Mouse (Mus musculus) left cerebral cortex, postnatal 10 days (tissue): ENCODE data around the gene Mkrn2. TPM values are rescaled to one million over a fixed set of nuclear protein-coding genes. Genes with fewer than 3 reads are reported as not detected.
"Not testable (repeated sequence)": the region's sequence is repeated elsewhere in the genome, so short reads cannot be mapped to it uniquely, and the experiment has no call there.

ENCODE experiments used
- DNase-seq, 2 experiments: peaks; one replicate each; pipeline ENCODE4 v3.0.0; 2021 to 2022; ENCODE audit warnings: low spot score in 2 of 2, mixed read lengths in 1 of 2; ENCODE audit errors: extremely low spot score in 1 of 2
- intact Hi-C: fragments of 180-260 bp; cut with DNase I; formaldehyde crosslinking; loops from one replicate; pipeline ENCODE4 v1.15.1; 2025
- total RNA-seq, 2 experiments: library from RNA; stranded (reverse); gene quantifications; 2 replicates each; pipeline ENCODE4 v1.2.3; 2021

The Mkrn2 gene
- total RNA-seq, 2 experiments from 2014 or later = 36.0 to 39.5 TPM

DNA sequence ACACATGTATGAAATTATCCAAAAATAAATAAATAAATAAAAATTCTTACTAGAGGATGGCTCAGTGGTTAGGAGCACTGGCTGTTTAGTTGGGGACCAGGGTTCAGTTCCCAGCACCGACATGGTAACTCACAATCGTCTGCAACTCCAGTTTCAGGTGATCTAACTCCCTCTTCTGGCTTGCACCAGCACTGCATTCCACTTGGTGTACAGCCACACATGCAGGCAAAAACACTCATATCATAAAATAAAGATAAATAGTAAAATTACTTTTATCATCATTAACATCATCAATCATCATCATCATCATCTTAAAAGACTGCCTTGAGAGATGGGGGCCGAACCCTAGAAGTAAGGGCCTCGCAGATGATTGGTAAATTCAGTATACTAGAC, 384 bp upstream of the Mkrn2 start:
- DNase-seq = no peak
- intact Hi-C loops = loop anchor here (5.0 kb wide), 1 partner anchor 76 kb away; the partner anchor contains the start of gene Raf1

DNA sequence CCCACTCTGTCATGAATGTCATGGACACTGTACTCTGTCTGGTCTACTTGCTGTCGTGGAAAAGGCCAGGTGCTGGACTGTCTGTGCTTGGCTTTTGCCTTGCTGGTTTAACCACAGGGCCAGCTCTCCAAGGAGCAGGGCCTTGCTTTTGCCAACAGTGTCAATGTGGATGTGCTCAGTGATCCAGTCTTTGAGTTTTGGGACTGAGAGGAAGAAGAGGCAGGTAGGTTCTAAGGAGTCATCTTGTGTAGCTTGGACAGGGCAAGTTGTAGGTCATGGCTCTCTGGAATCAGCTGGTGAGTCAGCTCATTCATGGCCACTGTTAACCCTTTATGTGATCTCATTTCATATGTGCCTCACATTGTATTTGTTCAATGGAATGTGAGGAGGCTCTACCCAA, 4.8 kb downstream of the Mkrn2 start:
- intact Hi-C loops = no loop called here
- no peak for DNase-seq

DNA sequence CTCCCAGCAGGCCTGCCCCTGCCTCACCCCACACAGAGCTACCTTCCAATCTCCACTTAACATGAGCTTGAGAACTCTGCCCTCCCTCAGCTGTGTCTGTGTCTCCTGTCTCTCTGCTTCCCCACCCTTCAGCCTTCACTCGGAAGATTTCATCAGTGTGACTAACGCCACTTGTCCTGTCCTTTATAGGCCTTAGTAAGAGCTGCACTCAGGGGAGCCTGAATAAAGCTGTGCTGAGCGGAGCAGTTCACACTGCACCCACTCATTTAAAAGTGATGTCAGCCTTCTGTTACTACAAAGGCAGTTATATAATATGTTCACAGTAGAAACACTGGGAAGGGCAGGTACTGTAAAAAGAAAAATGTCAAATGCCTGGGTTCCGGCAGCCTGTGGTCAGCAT, 5.7 kb downstream of the Mkrn2 start:
- no peak for DNase-seq
- intact Hi-C loops = no loop called here

DNA sequence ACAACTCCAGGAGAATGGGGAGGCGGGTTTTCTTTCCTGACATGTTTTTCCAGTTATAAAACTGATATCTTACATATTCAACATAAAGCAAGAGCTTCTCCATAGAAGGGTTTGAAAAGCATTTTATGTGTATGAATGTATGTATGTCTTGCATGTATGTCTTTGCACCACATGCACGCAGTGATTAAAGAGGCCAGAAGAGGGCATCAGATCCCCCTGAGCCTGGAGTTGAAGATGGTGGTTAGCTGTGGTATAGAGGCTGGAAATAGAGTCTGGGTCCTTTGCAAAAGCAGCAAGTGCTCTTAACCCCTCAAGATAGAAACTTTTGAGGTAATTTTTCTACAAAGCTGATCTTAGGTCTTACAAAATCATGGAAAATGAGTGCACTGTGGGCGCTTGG, 7.4 kb downstream of the Mkrn2 start:
- no peak for DNase-seq
- intact Hi-C loops = no loop called here

DNA sequence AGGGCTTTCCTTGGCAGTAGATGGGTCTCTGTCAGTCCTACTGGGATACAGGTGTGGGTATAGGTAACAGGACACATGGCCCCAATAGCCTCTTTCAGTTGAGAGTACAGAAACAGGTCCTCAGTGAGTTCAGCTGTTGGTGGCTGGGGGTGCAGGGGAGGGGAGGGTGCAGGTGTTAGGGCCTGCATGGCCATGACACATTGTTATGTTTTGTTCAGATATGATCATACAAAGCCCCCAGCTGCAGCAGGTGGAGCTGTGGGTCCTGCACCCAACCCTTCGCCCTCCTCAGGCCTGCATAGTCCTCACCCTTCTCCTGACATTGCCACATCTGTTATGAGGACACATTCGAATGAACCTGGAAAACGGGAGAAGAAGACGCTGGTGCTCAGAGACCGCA, 8.6 kb downstream of the Mkrn2 start:
- no peak for DNase-seq
- intact Hi-C loops = no loop called here

DNA sequence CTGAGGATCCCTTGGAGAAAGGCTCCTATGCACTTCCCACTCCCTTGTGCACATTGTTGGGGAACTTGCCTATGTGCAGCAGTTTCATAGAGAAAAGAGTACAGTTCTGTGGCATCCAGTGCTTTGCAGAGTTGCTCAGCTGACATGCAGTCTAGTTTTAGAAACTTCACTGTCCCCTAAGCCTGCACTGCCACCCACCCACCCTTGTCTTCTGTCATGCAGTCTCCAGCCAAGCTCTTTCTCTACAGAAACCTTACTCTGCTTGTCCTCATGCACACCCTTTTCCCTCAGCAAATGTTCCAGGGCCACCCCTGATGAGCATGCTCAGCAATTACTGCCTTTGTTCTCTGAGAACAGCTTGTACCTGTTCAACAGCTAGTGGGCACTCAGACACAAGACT, 12.1 kb downstream of the Mkrn2 start:
- no peak for DNase-seq
- intact Hi-C loops = no loop called here

DNA sequence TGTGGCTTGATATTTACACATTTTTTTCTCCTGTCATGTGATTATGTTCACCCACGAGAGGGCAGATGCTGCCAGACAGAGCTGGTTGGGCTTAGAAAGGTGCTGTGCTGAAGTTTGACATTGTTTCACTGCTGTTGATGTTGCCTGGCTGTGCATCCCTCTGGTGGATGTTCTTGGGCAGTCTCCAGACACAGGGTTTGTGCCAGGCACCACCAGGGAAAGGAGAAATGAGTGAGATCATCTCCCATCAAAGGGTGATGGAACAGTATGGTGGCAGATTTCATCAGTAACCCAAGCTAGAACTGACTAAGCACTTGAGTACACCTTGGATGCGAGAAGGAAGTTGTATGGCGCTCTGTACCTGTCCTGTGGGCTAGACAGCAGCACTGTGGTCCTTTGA, 14.3 kb downstream of the Mkrn2 start:
- intact Hi-C loops = no loop called here
- DNase-seq = no peak

DNA sequence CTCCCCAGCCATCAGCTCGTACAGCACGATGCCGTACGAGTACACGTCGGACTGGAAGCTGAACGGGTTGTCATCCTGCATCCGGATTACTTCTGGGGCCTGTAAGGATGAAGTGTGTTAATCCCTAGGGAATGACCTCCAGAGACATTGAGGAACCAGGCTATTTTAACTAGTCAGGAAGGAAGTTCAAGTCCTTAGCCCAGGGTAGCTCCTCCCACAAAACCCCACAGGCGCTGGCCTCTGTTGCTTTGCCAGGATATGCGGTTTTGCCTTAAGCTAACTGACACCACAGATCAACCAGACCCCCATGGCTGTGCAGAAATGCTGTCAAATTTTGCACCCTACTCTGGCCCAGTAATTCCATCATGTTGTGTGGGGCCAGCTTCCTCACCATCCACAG, 18.1 kb downstream of the Mkrn2 start:
- DNase-seq = no peak
- intact Hi-C loops = no loop called here

DNA sequence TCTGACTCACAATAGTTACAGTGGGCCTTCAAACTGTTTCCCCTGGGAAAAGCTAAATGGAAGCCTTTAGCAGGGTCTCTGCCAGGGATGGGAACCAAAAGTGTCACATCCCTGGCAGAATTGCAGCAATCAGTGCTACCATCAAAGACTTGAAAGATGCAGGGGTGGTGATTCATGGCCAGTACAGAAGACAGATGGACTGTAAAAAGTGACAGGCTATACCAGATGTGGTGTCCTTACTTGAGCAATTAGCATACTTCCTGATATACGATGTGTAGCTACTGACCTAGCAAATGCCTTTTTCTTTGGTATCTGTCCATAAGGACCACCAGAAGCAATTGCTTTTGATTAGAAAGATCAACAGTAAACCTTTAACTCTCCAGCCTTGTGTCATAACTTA, 19.2 kb downstream of the Mkrn2 start:
- intact Hi-C loops = no loop called here
- DNase-seq = no peak

DNA sequence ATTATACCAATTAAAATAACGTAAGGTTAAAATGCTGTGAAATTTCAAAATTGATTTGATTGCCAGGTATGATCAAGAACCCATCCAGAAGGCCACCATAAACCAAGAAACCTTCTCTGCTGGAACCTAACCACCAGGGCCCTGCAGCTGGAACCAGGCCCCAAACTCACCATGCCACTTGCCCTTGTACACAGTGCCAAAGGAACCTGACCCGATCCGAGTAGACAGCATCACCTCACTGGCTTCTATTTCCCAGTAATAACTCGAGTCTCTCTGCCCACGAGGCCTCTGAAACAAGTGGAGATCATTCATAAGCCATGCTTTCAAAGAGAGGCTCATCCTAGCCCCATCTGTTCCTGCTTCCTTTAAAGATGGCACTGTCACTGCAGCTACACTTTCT, 24.4 kb downstream of the Mkrn2 start:
- no peak for DNase-seq
- intact Hi-C loops = no loop called here

DNA sequence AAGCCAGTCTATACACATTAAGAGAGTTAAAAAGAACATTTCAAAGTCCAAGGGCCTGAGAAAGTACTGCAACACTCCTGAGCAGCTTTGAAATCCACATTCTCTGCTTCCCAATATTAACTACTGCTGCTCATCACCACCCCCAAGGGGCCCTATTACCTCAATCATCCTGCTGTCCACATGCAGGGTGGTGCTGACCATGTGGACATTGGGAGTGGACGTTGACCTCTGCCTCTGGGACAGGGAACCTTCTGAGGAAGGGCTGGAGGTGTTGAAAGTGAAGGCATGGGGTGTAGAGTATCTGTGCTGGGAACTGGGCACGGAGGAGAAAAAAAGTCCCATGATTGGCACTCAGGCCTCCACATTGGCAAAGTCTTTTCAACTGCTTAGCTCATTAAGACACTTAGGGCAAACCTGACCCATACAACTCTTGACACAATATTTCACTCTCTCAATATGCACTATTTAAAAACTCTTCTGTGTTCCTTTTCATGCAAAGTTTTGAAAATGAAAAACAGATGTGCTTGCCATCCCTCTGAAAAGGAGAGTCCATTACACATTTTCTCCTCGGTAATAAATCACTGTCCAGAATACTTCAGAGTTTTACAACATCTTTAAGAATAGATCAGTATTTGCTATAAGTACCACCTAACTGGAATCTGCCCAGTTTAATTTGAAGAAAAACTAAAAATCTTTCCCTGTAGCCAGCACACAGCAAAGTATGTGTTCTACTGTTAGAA, 29.5 kb downstream of the Mkrn2 start:
- no peak for DNase-seq
- intact Hi-C loops = loop anchor here (5.0 kb wide), 1 partner anchor 171 kb away; no protein-coding TSS in a partner anchor

DNA sequence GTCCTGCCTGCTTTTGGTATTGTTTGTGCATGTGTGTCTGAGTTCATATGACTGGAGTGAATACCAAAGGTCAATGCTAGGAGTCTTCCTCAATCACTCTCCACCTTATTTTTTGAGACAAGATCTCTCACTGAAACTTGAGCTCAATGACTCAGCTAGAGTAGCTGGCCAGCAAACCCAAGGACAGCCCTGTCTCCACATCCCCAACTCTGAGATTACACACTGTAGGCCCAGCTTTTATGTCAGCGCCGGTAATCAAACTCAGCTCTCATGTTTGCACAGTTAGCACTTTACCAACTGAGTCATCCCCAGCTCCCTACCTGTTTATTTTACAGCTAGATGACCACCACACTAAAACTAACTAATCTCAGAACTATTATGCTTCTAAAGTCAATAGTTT, 32.3 kb downstream of the Mkrn2 start:
- DNase-seq = no peak
- intact Hi-C loops = loop anchor here (5.0 kb wide), 1 partner anchor 168 kb away; no protein-coding TSS in a partner anchor

DNA sequence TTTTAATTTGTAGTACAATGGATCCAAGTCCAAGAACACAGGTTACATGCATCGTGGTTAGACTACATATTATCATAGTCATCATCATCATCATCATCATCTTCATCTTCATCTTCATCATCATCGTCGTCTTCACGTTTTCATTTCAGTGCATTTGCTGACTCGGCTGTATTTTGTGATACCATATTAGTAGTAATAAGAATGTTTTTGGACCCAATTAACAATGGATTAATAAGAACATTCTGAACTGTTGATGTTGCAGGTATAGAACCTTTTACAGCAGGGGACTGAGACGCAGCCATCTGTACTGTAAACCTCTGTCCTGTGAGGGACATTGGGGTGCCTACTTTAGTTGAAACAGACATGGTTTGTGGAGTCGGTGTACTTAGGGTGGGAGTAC, 36.5 kb downstream of the Mkrn2 start:
- intact Hi-C loops, DNase-seq: not testable (repeated sequence)

DNA sequence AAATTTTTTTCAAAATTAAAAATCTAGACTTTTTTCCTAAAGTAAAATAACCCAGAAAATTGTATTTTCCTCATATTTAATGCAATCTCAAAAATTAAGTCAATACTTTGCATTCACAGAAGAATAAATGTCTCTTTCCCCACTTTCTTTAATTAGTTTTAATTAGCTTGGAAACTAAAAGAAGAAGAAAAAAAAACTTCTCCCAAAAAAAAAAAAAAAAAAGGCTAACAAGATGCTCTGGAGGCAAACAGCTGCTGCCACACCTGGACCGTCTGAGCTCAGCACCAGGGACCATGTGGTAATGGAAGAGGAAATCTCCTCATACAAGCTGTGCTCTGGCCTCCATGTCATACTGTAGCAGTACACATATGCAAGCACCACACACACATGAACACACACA, 41.6 kb downstream of the Mkrn2 start:
- intact Hi-C loops = no loop called here
- no peak for DNase-seq

DNA sequence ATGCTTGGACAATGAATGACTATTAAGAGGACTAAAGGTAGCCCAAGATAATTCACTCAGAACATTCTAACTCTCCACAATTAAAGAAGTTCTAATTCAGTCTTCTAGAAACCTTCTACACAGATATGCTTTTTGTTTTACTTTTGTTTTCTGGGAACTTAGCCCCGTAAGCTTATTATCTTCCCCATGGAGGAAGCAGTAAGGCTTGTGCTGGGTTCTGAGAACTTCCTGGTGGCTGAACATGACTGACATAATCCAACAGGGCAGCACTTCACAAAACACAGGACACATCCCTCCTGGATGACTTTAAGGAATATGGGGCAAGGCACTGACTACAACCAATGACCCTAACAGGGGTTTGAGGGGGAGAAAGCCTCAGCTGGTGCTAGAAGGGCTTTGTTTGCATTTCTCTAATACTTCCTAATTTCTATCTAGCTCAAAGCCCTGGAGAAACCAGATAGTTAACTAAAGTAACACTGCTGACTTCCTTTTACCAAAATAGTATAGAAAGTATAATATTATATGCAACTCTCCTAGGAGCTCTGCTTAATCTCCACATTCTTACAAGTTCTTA, 48.2 kb downstream of the Mkrn2 start:
- no peak for DNase-seq
- intact Hi-C loops = no loop called here

DNA sequence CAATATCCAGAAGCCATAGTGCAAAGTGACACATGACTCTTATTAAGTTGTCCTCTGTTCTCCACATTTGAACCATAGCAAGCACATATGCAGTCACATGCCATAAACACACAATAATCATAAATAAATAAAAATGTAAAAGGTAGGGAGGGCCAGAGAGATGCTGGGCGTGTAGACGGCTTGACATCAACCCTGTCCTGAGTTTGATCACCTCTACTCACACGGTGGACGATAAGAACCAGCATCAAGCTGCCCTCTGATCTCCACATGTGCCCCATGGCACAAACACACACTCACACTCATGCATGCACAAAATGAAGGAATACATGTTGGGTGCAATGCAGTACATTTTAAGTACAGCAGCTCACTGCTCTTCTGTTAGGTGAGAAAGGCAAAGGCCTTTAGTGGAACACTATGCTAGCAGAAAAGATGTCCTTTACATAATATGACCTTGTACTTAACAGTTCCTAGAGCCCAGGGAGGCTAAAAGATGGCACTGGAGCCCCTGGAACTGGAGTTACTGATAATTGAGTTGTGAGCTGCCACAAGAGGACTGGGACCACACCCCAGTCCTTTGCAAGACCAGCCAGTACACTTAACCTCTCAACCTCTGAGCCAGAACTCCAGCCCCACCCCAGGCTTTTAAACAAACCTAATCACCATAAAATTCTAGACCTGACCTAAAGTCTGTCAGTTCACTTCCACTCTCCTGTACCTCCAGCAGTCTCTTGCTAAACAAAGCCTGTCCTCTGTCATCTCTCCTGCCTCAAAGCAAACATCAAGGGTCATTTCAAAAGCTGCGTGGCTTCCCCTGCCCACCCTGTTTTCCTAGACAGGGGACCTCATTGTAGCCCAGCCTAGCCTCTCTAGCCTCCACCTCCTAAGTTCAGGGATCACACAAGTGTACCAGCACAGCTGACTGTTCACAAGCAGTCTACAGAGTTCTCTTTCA, 49.0 kb downstream of the Mkrn2 start:
- intact Hi-C loops = no loop called here

DNA sequence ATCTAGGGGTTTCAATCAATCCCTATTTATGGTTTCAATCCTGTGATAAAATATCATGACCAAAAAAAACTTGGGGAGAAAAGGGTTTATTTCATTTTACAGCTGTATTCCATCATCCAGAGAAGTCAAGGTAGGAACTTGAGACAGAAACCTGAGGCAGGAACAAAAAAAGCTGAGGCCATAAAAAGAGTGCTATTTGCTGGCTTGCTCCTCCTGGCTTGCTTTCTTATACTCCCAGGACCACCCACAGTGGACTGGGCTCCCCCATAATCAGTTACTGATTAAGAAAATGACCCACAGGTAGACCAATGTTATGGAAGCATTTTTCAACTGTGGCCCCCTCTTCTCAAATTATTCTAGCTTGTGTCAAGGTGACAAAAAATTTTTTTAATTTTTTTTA, 50.0 kb downstream of the Mkrn2 start:
- intact Hi-C loops = no loop called here
- no peak for DNase-seq

More for the DNA sequence above, 49.0 kb downstream of the Mkrn2 start:
- no peak for DNase-seq

DNA sequence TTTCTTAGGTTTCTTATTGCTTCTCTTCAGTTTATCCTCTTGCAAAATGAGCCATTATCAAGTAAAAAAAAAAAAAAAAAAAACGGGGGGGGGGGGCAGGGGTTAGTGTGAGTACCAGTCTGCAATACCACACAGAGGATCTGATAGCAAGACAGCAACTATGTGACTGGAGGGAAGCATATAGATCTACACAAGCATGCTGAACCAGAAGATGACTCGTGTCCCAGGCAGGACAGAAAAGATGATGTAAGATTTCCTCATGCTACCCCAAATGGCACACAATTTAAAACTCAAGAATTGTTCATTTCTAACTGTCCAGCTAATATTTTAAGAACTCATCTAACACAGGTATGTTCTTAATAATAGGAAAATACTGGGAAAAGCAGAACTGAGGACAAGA, 52.2 kb downstream of the Mkrn2 start:
- no peak for DNase-seq
- intact Hi-C loops = no loop called here

DNA sequence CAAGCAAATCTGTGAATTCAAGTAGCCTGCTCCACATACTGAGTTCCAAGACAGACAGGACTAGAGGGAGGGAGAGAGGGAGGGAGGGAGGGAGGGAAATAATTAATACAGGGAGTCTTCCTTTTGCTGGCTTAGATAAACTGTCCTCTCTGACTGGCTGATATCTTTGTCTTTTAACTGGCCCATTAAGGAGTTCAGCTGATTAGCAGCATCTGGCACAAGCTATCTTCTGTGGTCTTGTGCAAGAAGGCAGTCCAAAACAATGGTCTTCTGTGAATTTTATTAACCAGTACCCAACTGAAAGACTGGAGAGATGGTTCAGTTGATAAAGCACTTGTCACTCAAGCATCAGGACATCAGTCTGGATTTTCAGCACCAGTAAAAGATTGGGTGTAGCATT, 57.1 kb downstream of the Mkrn2 start:
- intact Hi-C loops = no loop called here
- DNase-seq = no peak

DNA sequence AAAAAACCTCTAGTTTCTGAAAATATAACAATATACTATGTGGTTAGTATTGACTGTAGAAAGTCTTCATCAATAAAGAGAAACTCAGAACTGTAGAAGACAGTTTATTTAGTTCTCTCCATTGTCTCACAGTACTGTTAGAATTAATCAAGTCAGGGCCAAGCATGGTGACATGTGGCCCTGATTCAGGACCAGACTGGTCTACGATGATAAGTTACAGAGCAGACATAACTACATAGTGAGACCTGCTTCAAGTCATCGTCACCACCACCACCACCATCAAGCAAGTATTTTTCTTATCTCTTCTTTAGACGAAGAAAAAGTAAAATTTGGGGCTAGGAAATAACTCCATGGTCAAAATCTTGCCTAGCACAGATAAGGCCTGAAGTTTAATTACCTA, 62.6 kb downstream of the Mkrn2 start:
- no peak for DNase-seq
- intact Hi-C loops = no loop called here
